ENCODE assay signal across 20 mouse cellular contexts in genomic region chr19:23306671-23307070, GRCm38 (mm10).
"Had no signal": no experiment of that assay in that cellular context is flagged by ENCODE, and none has a peak within 500 bp of the region (broad histone marks: within the 10 kb centered on the region; RNA-seq: fewer than 3 reads in every experiment).

No protein-coding gene starts in this region.

- H3K9me3 ChIP-seq: limb, embryonic 10.5 days; limb, embryonic 13.5 days; liver, embryonic 12.5 days; liver, embryonic 15.5 days; lung, embryonic 15.5 days; megakaryocyte, embryonic 14.5 days; midbrain, embryonic 10.5 days; midbrain, embryonic 13.5 days; neural tube, embryonic 13.5 days had no signal

- H3K27ac ChIP-seq: limb, embryonic 10.5 days; limb, embryonic 13.5 days; liver, embryonic 12.5 days; liver, embryonic 15.5 days; lung, embryonic 15.5 days; midbrain, embryonic 10.5 days; midbrain, embryonic 13.5 days; neural tube, embryonic 13.5 days had no signal

- H3K9ac ChIP-seq: limb, embryonic 13.5 days; liver, embryonic 12.5 days; liver, embryonic 15.5 days; lung, embryonic 15.5 days; midbrain, embryonic 13.5 days; neural tube, embryonic 13.5 days had no signal

- H3K36me3 ChIP-seq: limb, embryonic 10.5 days; limb, embryonic 13.5 days; liver, embryonic 12.5 days; liver, embryonic 15.5 days; lung, embryonic 15.5 days; midbrain, embryonic 10.5 days; midbrain, embryonic 13.5 days; neural tube, embryonic 13.5 days had no signal

- H3K27me3 ChIP-seq: limb, embryonic 13.5 days; liver, embryonic 12.5 days; liver, embryonic 15.5 days; lung, embryonic 15.5 days; megakaryocyte, embryonic 14.5 days; midbrain, embryonic 13.5 days; neural tube, embryonic 13.5 days had no signal

- ATAC-seq: liver, embryonic 12.5 days; midbrain, embryonic 13.5 days; midbrain, embryonic 16.5 days had no signal

- DNase-seq: kidney, postnatal 10 days; kidney, postnatal 36 days; liver; lung, adult 18-20 months; lung, postnatal 10 days; lung, postnatal 36 days; retina, postnatal 1 day; thymus, adult 18-20 months; thymus, postnatal 36 days had no signal

- H3K4me3 ChIP-seq: limb, embryonic 10.5 days; limb, embryonic 13.5 days; liver, embryonic 12.5 days; liver, embryonic 15.5 days; lung, embryonic 15.5 days; megakaryocyte, embryonic 14.5 days; midbrain, embryonic 10.5 days; midbrain, embryonic 13.5 days; myocyte; neural tube, embryonic 13.5 days had no signal

- H3K4me1 ChIP-seq: limb, embryonic 10.5 days; limb, embryonic 13.5 days; liver, embryonic 12.5 days; liver, embryonic 15.5 days; lung, embryonic 15.5 days; midbrain, embryonic 10.5 days; midbrain, embryonic 13.5 days; neural tube, embryonic 13.5 days had no signal

- H3K4me2 ChIP-seq: limb, embryonic 13.5 days; liver, embryonic 12.5 days; liver, embryonic 15.5 days; lung, embryonic 15.5 days; midbrain, embryonic 13.5 days; neural tube, embryonic 13.5 days had no signal
